Mouse (Mus musculus): ENCODE results near the gene Abhd15. TPM values are rescaled to one million over a fixed set of nuclear protein-coding genes. Genes with fewer than 3 reads are reported as not detected.

The Abhd15 gene
- total RNA-seq, 2 experiments from 2014 or later, result 12.6 to 14.0 TPM

Other genes with a start within 250 kb of the Abhd15 start
- 1 to 10 TPM in 1 of 2 experiments, under 1 TPM in 1; 0.96 to 1.7 TPM for gene Coro6, start 52.7 kb upstream of the Abhd15 start, total RNA-seq (2021)
- 1 to 10 TPM; 5.8 to 6.7 TPM for gene Ankrd13b, start 25.4 kb upstream of the Abhd15 start, total RNA-seq (2021)
- 10 to 100 TPM; 47.6 to 49.9 TPM for gene Git1, start 21.6 kb upstream of the Abhd15 start, total RNA-seq (2021)
- 10 to 100 TPM in 1 of 2 experiments, 1 to 10 TPM in 1; 9.4 to 10.1 TPM for gene Trp53i13, start 859 bp downstream of the Abhd15 start, total RNA-seq (2021)
- not detected for gene Gm10392, start 4.1 kb downstream of the Abhd15 start, total RNA-seq (2021)
- gene Taok1, start 92.7 kb downstream of the Abhd15 start, total RNA-seq (2021), result 10 to 100 TPM; 59.9 to 60.0 TPM
- 10 to 100 TPM; 80.8 to 82.4 TPM for gene Nufip2, start 171.0 kb downstream of the Abhd15 start, total RNA-seq (2021)
- gene Cryba1, start 210.2 kb downstream of the Abhd15 start, total RNA-seq (2021), result not detected
- gene Myo18a, start 248.1 kb downstream of the Abhd15 start, total RNA-seq (2021), result 10 to 100 TPM; 56.7 to 76.3 TPM

Data from adrenal gland, postnatal 36 days (tissue).